ENCODE assay signal across 9 mouse cellular contexts in genomic region chr2:147307488-147308386, GRCm38 (mm10). TPM values are rescaled to one million over a fixed set of nuclear protein-coding genes. Genes with fewer than 3 reads are reported as not detected.
DNase-seq lines count a peak whose midpoint lies in the region; ATAC-seq and TF ChIP-seq lines count a peak whose summit lies in the region.
"Had no signal": no experiment of that assay in that cellular context is flagged by ENCODE, and none has a peak within 500 bp of the region (broad histone marks: within the 10 kb centered on the region; RNA-seq: fewer than 3 reads in every experiment).

No protein-coding gene starts in this region.

- peaks cover 12% of the 10 kb centered on the region for H3K27me3 ChIP-seq in hindbrain, postnatal 0 days (ENCODE audit: insufficient read depth, low read length)
- H3K27me3 ChIP-seq in small intestine, adult 2 months (ENCODE audit: control insufficient read depth, insufficient read depth, low read length) = no peaks in the 10 kb centered on the region

- H3K9me3 ChIP-seq in hindbrain, postnatal 0 days (ENCODE audit: low read length) = no peaks in the 10 kb centered on the region

- no peak overlapping the region for H3K4me2 ChIP-seq in hindbrain, postnatal 0 days (ENCODE audit: low read depth, low read length)

- peak; percentile 98 for TF ChIP-seq CTCF in hindbrain, postnatal 0 days (IDR thresholded peaks at IDR 0.05; ENCODE audit: low read depth)
- TF ChIP-seq CTCF in small intestine, adult 2 months (IDR thresholded peaks at IDR 0.05; ENCODE audit: extremely low read depth, insufficient read length, insufficient replicate concordance, low read depth, low read length) = peak; percentile 81

- no peaks in the 10 kb centered on the region for H3K4me1 ChIP-seq in hindbrain, postnatal 0 days (ENCODE audit: insufficient read depth, low read length)
- no peaks in the 10 kb centered on the region for H3K4me1 ChIP-seq in small intestine, adult 2 months (ENCODE audit: control insufficient read depth, insufficient read depth, insufficient read length, low read length)

- intact Hi-C loops in heart, postnatal 25 days (cut with DNase I) = loop anchor here (2.0 to 5.0 kb wide), 3 partner anchors 103 to 675 kb away; no protein-coding TSS in a partner anchor

- peak; percentile 93 for ATAC-seq in hindbrain, postnatal 0 days
- ATAC-seq in megakaryocyte progenitor cell, adult 5-6 weeks (replicated peaks; ENCODE audit: poor library complexity) = peak; percentile 95

- H3K27ac ChIP-seq in hindbrain, postnatal 0 days = no peak overlapping the region
- no peak overlapping the region for H3K27ac ChIP-seq in small intestine, adult 2 months (ENCODE audit: insufficient read depth, low read depth, low read length)

- DNase-seq in heart, adult 18-20 months = peak; percentile 35 to 74
- DNase-seq in heart, postnatal 25 days (ENCODE audit: low spot score) = no peak
- DNase-seq in cerebellum, adult 8-10 months = peak; percentile 60
- DNase-seq in forelimb bud, embryonic 11.5 days (ENCODE audit: low read depth, low spot score) = peak; percentile 80
- DNase-seq in hindbrain, postnatal 0 days (ENCODE audit: low spot score) = peak; percentile 89
- DNase-seq in left cerebral cortex, adult 11 months (ENCODE audit: low spot score) = peak; percentile 48

- H3K4me3 ChIP-seq in hindbrain, postnatal 0 days (ENCODE audit: low read length) = no peak overlapping the region
- no peak overlapping the region for H3K4me3 ChIP-seq in small intestine, adult 2 months (ENCODE audit: low read depth, low read length)

- H3K36me3 ChIP-seq in hindbrain, postnatal 0 days (ENCODE audit: insufficient read depth, low read length) = no peaks in the 10 kb centered on the region
- H3K36me3 ChIP-seq in small intestine, adult 2 months (ENCODE audit: control insufficient read depth, insufficient read depth, low read length) = no peaks in the 10 kb centered on the region

- TF ChIP-seq POLR2A in small intestine, adult 2 months (IDR thresholded peaks at IDR 0.05; ENCODE audit: low read depth, low read length) = no peak

- no peak overlapping the region for H3K9ac ChIP-seq in hindbrain, postnatal 0 days (replicated peaks; ENCODE audit: low read length)

- WGBS in hindbrain, postnatal 0 days = 13% methylated on average over 12 of the region's 12 CpGs
- 14% methylated on average over 12 of the region's 12 CpGs for WGBS in small intestine, adult 2 months

RNA-seq across cellular contexts. Expression of gene Pax1, which starts 54.0 kb away (rescaled TPM):
- total RNA-seq in heart, adult 18-20 months (2021) = not detected
- not detected for total RNA-seq in heart, postnatal 25 days (2021)
- not detected in 2 replicates for total RNA-seq in hindbrain, postnatal 0 days (2014; rRNA removed)
- not detected in 2 replicates for polyA plus RNA-seq in hindbrain, postnatal 0 days (2015; fragmentation: Nextera tagmentation; extraction: Ambion mirVana)
- not detected in 2 replicates for total RNA-seq in megakaryocyte progenitor cell, adult 5-6 weeks (2015)
- total RNA-seq in megakaryocyte progenitor cell, adult 5-6 weeks (2017) = not detected in 2 replicates
- not detected in 2 replicates for polyA plus RNA-seq in small intestine, adult 2 months (2012; rRNA removed)
- total RNA-seq: neutrophil, adult 5-6 weeks had no signal
